Mouse (Mus musculus) WW6 (cell line): Measurements from ENCODE around the gene B830017H08Rik.

ENCODE experiments used
- DNase-seq: peaks from one replicate; pipeline ENCODE4 v3.0.0-alpha.2; 2013; ENCODE audit warnings: low read depth, low spot score

The B830017H08Rik gene

GRCm38 (mm10) chr16:17849486-17849885, 16.6 kb downstream of the B830017H08Rik start:
- no peak for DNase-seq

DNA sequence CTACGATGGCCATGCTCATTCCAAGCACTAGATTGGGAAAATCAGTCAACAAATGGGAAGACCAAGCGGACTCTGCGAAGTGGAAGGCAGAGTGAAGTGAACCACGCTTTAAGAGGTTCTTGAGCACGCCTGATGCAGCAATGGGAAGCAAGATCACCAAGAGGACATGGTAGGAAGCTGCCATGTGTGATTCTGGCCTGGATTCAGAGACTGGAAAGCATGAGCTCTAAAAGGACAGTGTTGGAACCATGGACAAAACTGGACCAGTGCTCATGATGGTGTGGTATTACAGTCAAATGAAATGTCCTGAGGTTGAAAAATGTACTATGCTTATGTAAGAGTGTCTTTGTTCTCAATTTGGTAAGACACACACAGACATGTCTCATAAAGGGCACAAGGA, 18.4 kb downstream of the B830017H08Rik start:
- DNase-seq = no peak

- DNase-seq = no peak
Measured at GRCm38 (mm10) chr16:17851860-17852259, 18.9 kb downstream of the B830017H08Rik start.

- DNase-seq = no peak
Measured at GRCm38 (mm10) chr16:17853263-17853662, 20.3 kb downstream of the B830017H08Rik start.

DNA sequence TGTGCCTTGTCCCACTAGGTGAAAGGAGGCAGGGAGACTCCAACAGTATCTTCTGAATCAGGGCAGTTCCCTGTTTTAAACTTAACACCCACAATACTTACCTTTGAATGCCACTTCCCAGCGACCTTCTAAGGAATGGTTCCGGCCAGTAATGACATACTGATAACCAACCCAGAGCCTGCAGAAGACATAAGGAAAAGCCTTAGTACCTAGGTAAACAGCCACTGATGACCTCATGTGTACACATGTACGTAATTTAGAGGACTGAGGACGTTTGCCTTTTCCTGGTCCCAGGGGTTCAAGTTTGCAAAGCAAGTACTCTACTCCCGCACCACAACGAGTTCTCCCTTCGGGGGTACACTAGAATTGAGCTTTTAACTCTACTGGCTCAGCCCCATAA, 24.2 kb downstream of the B830017H08Rik start:
- DNase-seq = no peak

- no peak for DNase-seq
Measured at GRCm38 (mm10) chr16:17858592-17858991, 25.7 kb downstream of the B830017H08Rik start.

- DNase-seq = no peak
Measured at GRCm38 (mm10) chr16:17865293-17865692, 32.4 kb downstream of the B830017H08Rik start.

DNA sequence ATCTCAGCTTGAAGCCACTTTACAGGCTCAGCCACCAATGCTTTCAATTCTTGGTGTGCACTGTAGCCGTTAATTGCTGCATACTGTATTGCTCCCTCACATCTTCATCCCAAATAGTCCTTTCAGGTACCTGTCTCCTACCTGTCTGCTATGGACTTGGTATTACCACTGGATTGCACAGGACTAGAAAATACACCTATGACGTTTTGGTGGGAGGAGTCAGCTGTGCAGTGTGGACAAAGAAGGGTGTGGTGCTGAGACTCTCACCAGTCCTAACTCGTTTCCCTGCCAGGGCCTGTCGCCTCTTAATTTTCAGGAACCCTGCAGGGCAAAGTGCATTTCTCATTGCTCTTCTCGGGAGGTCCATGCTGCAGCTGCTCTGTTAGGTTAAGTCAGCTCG, 32.8 kb downstream of the B830017H08Rik start:
- peak; percentile 26 for DNase-seq

DNA sequence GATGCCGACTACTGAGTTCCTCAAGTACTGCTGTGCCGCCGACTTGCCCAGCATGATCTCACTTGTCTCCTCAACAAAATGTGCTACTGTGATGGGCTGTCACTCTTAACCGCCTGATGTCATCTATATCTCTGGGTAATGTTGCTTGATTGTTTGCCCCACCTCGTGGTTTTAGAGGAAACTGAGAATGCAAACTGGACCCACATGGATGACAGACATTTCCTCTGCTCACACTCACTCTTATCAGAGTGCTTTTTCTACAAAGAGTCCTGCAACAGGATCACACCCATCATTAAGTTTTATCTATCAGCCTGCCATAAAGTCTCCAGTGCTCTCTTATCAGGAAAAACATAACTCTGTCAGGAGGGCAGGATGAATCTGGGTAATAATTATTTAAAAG, 38.3 kb downstream of the B830017H08Rik start:
- no peak for DNase-seq

DNA sequence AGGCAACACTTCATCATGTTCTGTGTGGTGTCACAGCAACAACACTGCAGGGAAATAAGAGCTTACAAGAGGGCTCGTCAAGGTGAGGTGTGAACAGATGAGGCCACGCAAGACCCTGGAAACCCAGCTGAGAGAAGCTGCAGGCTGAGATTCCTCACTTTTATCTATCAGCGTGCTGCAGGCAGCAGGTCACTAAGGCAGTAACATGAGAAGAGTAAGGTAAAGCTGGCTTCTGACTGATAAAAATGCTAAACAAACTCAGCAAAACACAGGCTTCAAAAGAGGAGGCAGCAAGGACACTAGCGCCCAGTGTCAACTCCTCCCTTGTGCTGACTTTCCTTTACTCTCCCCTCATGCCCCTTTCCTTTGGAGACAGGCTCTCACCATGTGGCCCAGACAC, 40.1 kb downstream of the B830017H08Rik start:
- no peak for DNase-seq

DNA sequence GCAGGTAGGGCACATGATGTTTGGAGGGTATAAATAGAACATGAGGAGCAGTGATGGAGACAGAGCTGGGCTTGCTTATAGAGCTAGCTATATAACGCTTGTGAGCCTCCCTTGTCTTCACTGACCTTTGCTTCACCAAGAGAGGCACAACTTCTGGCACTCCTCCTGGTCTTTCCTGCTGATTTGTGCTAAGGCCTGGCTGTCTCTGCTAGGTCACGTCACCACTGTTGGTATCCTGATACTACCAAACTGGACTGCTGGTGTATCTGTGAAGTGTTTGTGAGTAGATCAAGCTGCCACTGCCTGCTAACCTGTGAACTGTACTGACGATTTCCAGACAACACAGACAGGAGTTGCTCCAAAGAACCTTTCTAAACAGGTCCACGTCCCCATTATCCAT, 42.3 kb downstream of the B830017H08Rik start:
- DNase-seq = no peak

- no peak for DNase-seq
Measured at GRCm38 (mm10) chr16:17876096-17876495, 43.2 kb downstream of the B830017H08Rik start.

GRCm38 (mm10) chr16:17879571-17879970, 46.6 kb downstream of the B830017H08Rik start:
- no peak for DNase-seq

DNA sequence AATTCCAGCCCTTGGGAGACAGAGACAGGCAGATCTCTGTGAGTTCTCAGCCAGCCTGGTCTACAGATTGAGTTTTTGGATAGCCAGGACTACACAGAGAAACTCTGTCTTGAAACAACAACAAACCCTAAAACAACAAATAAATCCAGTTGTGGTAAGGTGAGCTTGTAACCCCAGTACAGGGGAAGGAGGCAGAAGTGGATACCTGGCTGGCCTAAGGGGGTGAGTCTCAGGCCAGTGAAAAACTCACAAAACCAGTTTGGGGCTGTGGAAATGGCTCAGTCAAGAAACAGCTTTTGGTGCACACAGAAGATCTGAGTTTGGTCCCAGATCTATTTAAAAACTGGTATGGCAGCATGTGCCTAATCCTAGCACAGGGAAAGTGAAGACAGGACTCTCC, 49.3 kb downstream of the B830017H08Rik start:
- DNase-seq = no peak

- DNase-seq = no peak
Measured at GRCm38 (mm10) chr16:17884116-17884515, 51.2 kb downstream of the B830017H08Rik start.
